Mouse (Mus musculus): ENCODE measurements around the gene Bcl2. TPM values are rescaled to one million over a fixed set of nuclear protein-coding genes. Genes with fewer than 3 reads are reported as not detected.
A peak's percentile ranks its signal among the peaks of the same experiment; 100 is the strongest.

The Bcl2 gene
- total RNA-seq, 2 experiments from 2014 or later: 5.5 to 6.1 TPM

GRCm38 (mm10) chr1:106513481-106513880, 200.6 kb downstream of the Bcl2 start:
- no peak for DNase-seq

DNA sequence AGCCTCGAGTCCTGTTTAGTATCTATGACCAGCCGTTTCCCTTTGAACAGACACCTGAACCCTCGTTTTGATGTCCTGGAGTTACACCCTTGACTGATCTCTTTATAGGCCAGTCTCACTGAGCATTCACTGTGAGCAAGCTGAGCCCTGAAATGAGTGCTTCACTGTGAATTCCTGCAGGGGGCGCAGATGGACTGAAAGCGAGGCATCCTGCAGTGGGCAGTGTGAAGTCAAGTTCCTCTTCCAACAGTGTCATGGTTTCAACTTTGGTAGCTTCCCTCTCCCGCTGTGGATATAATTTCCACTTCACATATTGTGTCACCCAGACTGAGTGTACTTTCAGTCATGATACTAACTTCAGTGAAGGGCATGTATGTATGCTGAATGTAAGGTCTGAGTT, 202.5 kb downstream of the Bcl2 start:
- peak; percentile 82 to 90 for DNase-seq

DNA sequence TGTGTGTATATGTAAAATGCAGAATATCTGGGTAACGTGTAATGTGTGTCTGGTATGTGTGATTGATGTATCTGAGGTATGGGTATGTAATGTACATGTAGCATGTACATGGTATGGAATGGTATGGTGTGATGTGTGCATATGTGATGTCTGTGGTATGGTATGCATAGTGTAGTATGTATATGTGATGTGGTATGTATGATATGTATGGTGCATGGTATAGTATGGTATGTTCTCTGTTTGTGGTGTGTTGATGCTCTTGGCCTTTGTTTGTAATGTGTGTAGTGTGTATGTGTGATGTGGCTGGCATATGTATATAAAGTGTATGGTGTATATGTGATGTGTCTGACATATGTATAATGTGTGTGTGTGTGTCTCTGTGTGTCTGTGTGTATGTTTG, 206.5 kb downstream of the Bcl2 start:
- no peak for DNase-seq

DNA sequence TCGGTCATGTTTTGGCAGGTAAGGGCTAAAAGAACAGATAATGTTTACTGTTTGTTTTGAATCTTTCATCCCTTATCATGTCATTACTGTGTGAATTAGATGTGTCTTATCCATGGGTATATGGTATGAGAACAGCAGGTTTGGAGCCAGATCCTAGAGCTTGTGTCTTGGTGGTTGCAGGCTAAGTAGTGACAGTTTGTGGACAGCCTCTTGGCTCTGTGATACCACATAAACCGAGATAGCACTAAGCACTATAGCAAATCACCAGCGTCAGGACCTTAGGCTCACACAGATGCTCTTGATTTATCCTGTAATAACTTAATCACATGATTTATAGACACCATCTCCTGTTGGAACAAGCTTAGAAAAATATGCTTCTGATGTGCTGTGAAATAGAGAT, 210.2 kb downstream of the Bcl2 start:
- DNase-seq: no peak

DNA sequence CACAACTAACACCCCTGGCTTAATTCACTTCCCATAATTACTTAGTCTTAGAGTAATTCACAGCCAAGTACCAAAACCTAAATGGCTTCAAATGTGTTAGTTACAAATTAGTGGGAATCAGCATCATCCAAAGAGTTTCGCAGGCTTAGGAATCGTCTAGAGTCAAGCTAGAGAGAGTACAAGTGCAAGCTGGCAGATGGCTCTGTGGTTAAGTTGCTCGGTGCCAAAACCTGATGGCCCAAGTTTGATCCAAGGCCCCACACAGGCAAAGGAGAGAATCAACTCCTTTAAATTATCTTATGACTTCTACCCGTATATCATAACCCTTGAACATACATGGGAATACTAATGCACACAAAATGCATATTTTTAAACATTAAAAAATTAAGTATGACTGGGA, 210.7 kb downstream of the Bcl2 start:
- no peak for DNase-seq

DNA sequence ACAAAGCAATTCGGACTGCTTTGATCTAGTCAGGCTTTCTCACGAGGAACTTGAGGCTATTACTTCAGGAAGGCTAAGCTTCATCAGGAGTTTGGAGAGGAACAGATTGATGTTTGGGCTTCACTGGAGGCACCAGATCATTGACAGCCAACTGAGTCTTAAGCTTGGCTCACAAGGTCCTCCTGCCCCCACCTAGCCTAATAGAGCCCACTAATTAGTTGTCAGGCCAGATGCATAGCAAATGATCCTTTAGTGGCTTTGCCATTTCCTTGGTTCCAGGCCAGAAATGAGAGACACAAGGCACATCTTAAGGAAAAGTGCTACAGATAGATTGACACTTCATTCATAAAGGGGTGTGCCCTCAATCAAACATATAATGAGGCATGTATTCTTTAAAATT, 216.1 kb downstream of the Bcl2 start:
- DNase-seq: no peak

Small RNA genes within 50 kb of the gene (microRNA-seq; reads per million reads assigned to microRNA genes)
- gene Mir3473f: 0 reads per million in 2 experiments

Other genes with a start within 250 kb of the Bcl2 start
- gene Kdsr, start 45.5 kb upstream of the Bcl2 start, total RNA-seq (2021): 1 to 10 TPM; 5.0 to 6.7 TPM
- gene Vps4b, start 82.5 kb upstream of the Bcl2 start, total RNA-seq (2021): 10 to 100 TPM; 30.4 to 32.3 TPM
- not detected for gene Serpinb5, start 146.9 kb upstream of the Bcl2 start, total RNA-seq (2021)
- not detected for gene Serpinb12, start 220.2 kb upstream of the Bcl2 start, total RNA-seq (2021)